Mouse (Mus musculus) macrophage (primary cell): ENCODE measurements around the gene Lrrc2. TPM values are rescaled to one million over a fixed set of nuclear protein-coding genes. Genes with fewer than 3 reads are reported as not detected.

Experiments
- H3K27ac ChIP-seq: fragments of 350-480 bp; formaldehyde crosslinking; 2 replicates; pipeline ENCODE4 v1.9.0; 2021
- H3K36me3 ChIP-seq: fragments of 350-480 bp; formaldehyde crosslinking; 2 replicates; pipeline ENCODE4 v1.9.0; 2021; ENCODE audit errors: inconsistent target
- H3K4me3 ChIP-seq: fragments of 350-480 bp; formaldehyde crosslinking; 2 replicates; pipeline ENCODE4 v1.9.0; 2021; ENCODE audit errors: inconsistent target
- H3K79me2 ChIP-seq: fragments of 350-480 bp; formaldehyde crosslinking; 2 replicates; pipeline ENCODE4 v1.9.0; 2021; ENCODE audit errors: inconsistent target
- WGBS: methylation state at CpG from one replicate; pipeline ENCODE4 v1.1.7; 2026; ENCODE audit warnings: inconsistent platforms; ENCODE audit not compliant: missing documents; 5-methylcytosine and 5-hydroxymethylcytosine counted together
- polyA plus RNA-seq: library from polyadenylated mRNA; stranded (reverse); fragments of 250-400 nt; gene quantifications from 3 replicates; pipeline ENCODE4 v1.2.4, GENCODE M21; 2018; ENCODE audit warnings: inconsistent platforms

Lrrc2 gene
- polyA plus RNA-seq, 1 experiment from 2014 or later = not detected

DNA sequence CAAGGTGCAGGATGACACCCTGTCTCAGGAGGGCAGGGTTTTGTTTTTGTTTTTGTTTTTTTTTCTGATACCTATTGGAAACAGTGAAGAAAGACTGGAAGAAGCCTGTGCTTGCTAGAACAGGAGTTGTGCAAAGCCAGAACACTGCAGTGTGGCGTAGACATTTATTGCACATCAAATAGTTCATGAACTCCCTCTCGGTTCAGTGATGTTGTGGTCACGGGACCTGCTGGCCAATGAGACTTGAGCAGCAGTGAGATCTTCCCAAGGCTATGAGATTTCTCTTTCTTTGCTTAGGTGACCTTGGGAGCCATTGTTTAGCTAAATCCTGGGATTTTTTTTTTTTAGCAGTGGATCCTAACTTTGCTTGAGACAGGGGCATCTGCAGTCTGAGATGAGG is 36.7 kb downstream of the Lrrc2 start:
- no peaks in the 10 kb centered on the region for H3K36me3 ChIP-seq
- no peaks in the 10 kb centered on the region for H3K79me2 ChIP-seq
- WGBS = 78% methylated on average over 3 of the region's 3 CpGs
- no peak overlapping the region for H3K27ac ChIP-seq
- H3K4me3 ChIP-seq = no peak overlapping the region

DNA sequence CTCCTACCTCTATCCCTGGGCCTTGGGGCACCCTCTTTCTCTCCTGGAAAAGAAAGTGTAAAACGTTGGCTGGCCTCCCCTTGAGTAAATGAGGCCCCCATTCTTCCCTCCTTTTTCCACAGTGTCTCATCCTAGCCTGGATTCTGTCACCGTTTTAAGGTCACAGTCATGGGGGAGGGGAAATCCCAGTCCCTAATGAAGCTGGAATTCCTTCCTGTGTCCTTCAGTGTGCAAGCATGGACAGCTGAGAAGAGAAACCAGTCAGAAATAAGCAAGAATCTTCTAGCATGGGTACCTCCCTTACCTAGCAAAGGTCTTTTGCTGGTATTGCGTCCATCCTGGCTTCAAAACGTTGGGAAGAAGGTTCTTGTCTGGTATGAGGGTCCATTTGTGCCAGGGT is 37.8 kb downstream of the Lrrc2 start:
- Histone ChIP-seq H3K27ac (no peak overlapping the region), H3K4me3 (no peak overlapping the region), H3K36me3 (no peaks in the 10 kb centered on the region), H3K79me2 (no peaks in the 10 kb centered on the region)
- WGBS = 82% methylated on average over 4 of the region's 4 CpGs

DNA sequence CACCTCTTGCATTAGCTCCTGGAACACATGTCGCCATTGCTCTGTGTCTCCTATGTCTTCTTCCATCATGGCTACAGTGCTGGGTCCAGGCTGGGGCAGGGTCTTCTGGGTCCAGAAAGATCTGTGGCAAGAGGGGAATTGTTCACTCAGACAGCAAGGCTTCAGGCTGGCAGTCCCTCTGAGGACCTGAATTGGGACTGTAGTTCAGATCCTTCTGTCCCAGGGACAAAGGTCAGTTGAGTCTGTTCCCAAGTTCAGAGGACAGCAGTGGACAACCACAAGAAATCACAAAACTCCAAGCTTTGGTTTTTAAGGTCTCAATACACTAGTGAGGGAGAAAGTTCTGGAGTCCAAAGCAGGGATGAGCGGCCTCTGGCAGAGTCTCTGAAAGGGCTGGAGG is 38.2 kb downstream of the Lrrc2 start:
- H3K4me3 ChIP-seq = no peak overlapping the region
- no peaks in the 10 kb centered on the region for H3K79me2 ChIP-seq
- H3K27ac ChIP-seq = no peak overlapping the region
- WGBS = 96% methylated on average over 2 of the region's 2 CpGs
- H3K36me3 ChIP-seq = no peaks in the 10 kb centered on the region

DNA sequence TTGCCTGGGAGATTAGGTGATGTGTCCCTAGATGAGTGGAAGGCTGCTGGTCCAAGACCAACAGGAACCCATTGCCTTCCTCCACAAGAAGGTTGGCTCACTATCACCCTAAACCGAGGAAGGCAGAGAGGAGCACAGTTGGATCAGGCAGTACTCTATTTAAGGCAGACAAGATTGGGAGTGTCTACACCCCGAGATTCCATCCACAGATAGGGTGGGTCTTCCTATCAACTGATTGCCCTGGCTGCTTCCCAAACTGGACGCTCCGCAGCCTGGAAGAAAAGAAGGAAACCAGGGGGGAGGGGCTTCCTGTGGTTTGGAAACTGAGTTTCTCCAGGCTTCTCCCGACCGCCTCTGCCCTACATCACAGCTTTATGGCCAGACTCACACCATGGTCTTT is 38.9 kb downstream of the Lrrc2 start, which contains the start of gene Rtp3:
TSS of gene Rtp3 (minus strand) at position 380 of the 400 bp plus-strand sequence.
- Histone ChIP-seq H3K27ac (no peak within 1 kb of the TSS), H3K79me2 (no peaks in the 10 kb centered on the region), H3K36me3 (no peaks in the 10 kb centered on the region), H3K4me3 (no peak within 1 kb of the TSS)
- WGBS = 76% methylated on average over 6 of the region's 6 CpGs

DNA sequence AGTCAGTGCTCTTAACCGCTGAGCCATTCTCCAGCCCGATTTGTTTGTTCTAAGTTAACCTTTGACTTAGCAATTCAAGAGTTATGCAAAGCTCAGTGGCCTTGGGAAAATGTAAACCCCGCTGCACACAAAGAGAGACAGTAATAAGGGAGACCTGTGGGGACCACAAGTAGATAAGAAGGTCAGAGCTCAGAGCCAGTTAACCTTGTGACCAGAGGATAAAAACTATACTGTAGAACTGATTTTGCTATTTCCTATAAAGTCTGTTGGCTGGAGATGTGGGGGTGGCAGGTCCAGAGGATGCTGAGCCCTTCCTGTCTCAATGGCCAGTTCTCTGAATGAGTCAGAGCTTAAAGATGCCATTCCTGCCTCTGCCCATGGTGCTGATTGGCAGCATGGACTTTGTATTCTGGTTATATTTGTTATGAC is 42.0 kb downstream of the Lrrc2 start:
- 80% methylated on average over 3 of the region's 3 CpGs for WGBS

DNA sequence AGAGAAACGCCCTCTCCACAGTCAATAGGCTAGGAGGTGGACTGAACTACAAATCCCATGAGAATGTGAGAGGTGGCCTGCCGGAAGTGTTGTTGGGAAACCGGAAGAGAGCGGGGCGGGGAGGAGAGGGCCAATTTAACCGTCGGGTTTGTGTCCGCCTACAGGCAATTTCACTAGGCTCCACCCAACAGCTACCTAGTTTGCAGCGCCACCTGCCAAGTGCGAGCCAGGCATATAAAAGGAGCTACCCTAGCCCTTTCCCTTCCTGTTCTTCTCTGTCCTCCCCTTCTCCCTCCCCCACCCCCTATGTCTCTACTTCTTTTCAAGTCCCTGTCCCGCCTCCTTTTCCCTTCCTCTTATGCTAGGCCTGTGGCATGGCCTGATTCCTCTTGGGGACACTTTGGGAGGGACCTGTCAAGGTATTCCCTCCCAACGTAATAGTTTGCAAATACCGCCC is 43.4 kb downstream of the Lrrc2 start:
- WGBS = 22% methylated on average over 9 of the region's 13 CpGs
- Histone ChIP-seq H3K27ac (peak overlapping the region; percentile 36; the same call in 1 of the 2 replicates), H3K36me3 (no peaks in the 10 kb centered on the region), H3K4me3 (peak overlapping the region; percentile 22; the same call in 1 of the 2 replicates), H3K79me2 (no peaks in the 10 kb centered on the region)

More for the DNA sequence above, 42.0 kb downstream of the Lrrc2 start:
- Histone ChIP-seq H3K79me2 (no peaks in the 10 kb centered on the region), H3K27ac (no peak overlapping the region), H3K4me3 (no peak overlapping the region), H3K36me3 (no peaks in the 10 kb centered on the region)

DNA sequence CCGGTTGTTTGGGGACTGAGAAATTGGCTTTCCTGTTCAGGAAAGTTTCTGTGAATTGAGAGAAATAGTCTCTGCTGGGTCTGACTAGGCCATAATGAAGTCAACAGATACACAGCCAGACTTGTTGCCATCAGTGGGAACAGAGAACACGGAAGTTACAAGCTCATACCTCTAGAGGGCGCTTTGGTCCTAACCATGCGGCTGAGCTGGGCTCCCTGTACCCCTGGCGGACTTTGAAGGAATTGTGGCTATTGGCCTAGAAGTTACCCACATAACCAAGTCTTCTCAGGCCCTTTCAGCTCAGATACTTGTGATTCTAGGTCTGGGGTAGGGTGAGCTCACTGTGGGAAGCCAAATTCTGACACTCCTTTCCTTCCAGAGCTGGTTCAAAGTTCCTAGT is 45.9 kb downstream of the Lrrc2 start:
- H3K4me3 ChIP-seq = no peak overlapping the region
- no peaks in the 10 kb centered on the region for H3K36me3 ChIP-seq
- 6% methylated on average over 5 of the region's 5 CpGs for WGBS
- no peak overlapping the region for H3K27ac ChIP-seq
- H3K79me2 ChIP-seq = no peaks in the 10 kb centered on the region

DNA sequence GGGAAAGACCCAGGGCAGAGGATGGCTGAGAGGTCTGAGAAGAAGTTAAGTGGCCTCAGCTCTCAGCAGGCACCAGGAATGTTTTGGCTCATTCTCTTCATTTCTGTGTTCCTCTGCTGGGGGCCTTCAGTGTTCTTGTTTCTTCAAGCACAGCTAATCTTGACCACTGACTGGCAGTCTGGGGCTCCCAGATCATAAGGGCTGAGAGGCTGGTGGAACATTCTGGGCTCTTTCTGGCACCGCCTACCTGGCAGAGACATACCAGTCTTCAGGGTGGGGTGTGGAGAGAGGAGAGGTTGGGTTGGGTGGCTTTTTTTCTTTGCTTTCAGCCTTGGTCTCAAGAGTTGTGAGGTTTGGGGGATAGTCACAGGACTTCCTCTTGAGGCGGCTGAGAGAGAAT is 47.7 kb downstream of the Lrrc2 start:
- no peak overlapping the region for H3K4me3 ChIP-seq
- 50% methylated on average over 2 of the region's 2 CpGs for WGBS
- H3K79me2 ChIP-seq = no peaks in the 10 kb centered on the region
- no peaks in the 10 kb centered on the region for H3K36me3 ChIP-seq
- H3K27ac ChIP-seq = 0 out of 2 replicates have a peak overlapping the region, but pooled peaks have one; percentile 2

DNA sequence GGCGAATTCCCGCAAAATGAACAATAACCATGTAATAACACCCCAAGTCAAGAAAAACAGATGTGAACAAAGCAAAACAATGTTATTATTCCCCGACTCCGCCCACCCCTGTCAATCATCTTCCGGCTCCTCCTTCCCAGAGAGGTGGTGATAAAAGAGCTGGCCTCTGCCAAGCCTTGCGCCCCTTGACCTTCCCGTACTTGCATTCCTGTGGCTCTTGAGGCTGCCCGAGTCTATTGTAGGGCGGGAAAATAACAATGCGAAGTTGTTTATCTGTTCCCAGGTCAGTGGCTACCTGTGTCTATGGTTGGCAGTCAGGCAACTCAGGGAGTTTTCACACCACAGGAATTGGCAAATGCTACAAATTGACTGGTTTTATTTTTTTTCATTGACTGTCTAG is 48.5 kb downstream of the Lrrc2 start:
- no peak overlapping the region for H3K4me3 ChIP-seq
- no peaks in the 10 kb centered on the region for H3K36me3 ChIP-seq
- WGBS = 82% methylated on average over 10 of the region's 10 CpGs
- H3K79me2 ChIP-seq = no peaks in the 10 kb centered on the region
- no peak overlapping the region for H3K27ac ChIP-seq

DNA sequence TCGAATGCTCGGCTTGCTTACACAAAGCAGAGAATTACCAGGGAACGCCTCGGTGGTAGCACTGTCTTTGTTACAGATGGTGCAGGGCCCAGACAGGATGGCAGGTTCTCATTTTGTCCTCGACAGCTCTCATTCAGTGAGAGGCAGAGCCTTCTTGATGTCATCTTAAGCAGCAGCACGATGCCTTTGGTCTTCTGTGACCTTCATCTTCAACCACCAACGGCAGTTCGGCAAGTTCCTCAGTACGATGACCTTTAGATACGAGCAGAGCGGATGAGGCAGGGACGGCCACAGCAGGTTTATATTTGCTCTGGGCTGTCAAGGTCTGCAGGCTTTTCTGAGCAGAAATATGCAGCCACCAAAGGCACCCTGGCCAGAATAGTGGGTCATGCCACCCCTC is 50.3 kb downstream of the Lrrc2 start:
- Histone ChIP-seq H3K79me2 (no peaks in the 10 kb centered on the region), H3K4me3 (no peak overlapping the region), H3K36me3 (no peaks in the 10 kb centered on the region), H3K27ac (no peak overlapping the region)
- 97% methylated on average over 12 of the region's 12 CpGs for WGBS

DNA sequence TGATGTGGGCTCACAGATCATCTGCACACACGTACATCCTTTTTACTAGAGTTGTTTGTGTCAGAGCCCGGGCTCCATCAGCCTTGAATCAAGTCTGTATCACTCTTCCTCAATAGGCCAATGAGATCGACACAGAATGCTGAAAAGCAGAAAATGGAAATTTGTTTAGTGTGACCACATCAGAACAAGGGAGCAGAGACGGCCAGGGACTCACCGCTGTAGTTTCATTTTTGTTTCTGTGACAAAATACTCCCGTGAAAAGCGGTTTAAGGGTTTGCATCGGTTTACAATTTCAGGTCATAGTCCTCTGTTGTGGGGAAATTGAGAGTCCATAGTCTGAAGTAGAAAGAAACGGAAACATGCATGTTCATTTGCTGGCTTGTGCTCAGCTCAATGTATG is 51.9 kb downstream of the Lrrc2 start:
- Histone ChIP-seq H3K4me3 (no peak overlapping the region), H3K36me3 (no peaks in the 10 kb centered on the region), H3K27ac (no peak overlapping the region), H3K79me2 (no peaks in the 10 kb centered on the region)
- 87% methylated on average over 9 of the region's 9 CpGs for WGBS

DNA sequence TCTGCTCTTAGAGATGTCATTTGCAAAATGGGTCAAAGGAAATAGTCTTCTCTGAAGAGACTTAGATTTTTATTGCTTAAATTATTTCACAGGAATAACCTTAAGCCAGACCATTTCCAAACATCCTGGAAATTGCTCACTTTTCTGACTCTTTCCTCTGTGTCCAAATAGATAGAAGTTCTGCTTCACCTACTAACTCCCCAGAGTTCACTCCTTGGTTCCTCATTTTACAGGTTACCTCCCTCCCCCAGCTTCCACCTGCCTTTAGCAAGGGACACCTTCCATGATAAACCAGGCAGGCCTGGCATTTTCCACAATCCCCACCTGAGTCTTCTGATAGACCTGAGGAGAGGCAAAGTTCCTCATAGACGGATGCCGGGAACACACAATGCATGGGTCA is 55.2 kb downstream of the Lrrc2 start:
- no peaks in the 10 kb centered on the region for H3K79me2 ChIP-seq
- 94% methylated on average over 2 of the region's 2 CpGs for WGBS
- H3K36me3 ChIP-seq = no peaks in the 10 kb centered on the region
- H3K27ac ChIP-seq = no peak overlapping the region
- no peak overlapping the region for H3K4me3 ChIP-seq

DNA sequence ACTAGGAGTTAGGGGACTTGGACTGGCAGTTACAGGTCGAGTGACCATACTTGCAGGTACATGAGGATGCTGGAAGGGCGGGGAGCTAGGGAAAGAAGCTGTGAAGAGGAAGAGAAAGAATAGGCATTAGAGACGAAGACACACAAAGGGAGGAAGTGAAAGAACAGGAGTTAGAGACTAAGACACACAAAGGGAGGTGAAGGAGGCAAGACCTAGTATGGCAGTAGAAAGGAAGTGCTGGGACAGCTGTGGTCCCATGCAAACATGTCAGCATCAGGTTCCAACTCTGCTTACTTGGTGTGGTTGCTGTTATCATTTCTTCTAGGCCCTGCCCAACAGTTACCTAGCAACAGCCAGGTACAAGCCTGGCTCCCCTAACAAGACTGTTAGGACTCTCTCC is 58.4 kb downstream of the Lrrc2 start:
- no peaks in the 10 kb centered on the region for H3K36me3 ChIP-seq
- no peaks in the 10 kb centered on the region for H3K79me2 ChIP-seq
- no peak overlapping the region for H3K27ac ChIP-seq
- no peak overlapping the region for H3K4me3 ChIP-seq
- 24% methylated on average over 3 of the region's 3 CpGs for WGBS

DNA sequence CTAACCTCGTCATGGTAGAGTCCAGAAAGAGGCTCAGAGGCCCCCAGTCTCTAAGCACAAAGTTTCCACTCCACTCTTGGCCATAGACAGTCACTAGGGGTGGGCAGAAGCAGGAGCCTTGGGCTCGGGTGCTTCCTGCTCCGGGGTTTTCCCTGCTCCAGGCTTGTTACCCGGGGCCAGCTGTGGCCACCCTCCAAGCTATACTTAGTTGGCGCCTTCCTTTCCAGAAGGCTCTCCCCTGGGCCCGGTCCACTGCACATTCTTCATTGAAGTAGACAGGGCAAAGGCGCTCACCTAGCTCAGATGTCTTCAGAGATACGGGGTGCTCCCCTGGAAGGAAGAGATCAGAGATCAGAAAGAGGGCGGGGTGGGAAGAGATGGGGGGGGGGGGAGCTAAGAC is 60.2 kb downstream of the Lrrc2 start:
- Histone ChIP-seq H3K27ac (no peak overlapping the region), H3K79me2 (no peaks in the 10 kb centered on the region), H3K4me3 (no peak overlapping the region), H3K36me3 (no peaks in the 10 kb centered on the region)
- WGBS = 91% methylated on average over 9 of the region's 9 CpGs

DNA sequence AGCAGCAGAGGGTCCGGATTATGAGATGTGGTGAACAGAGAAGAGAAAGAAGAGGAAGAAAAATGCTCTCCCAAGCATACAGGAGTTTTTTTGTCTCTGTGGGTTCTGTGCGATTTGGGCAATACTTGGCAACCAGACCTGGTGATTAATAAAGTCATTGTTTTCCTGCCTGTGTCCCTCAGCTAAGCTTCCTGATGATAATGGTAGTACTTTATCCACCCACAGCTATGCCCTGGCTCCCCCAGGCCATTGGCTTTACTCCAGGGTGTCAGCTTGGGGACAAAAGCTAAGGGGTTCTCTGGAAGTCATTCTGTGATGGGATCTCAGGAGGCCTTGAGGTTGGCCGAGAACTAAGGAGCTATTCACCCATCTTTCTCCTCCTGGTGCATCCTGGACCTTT is 60.7 kb downstream of the Lrrc2 start:
- H3K27ac ChIP-seq = no peak overlapping the region
- H3K4me3 ChIP-seq = no peak overlapping the region
- H3K36me3 ChIP-seq = no peaks in the 10 kb centered on the region
- 70% methylated on average over 3 of the region's 3 CpGs for WGBS
- H3K79me2 ChIP-seq = no peaks in the 10 kb centered on the region

DNA sequence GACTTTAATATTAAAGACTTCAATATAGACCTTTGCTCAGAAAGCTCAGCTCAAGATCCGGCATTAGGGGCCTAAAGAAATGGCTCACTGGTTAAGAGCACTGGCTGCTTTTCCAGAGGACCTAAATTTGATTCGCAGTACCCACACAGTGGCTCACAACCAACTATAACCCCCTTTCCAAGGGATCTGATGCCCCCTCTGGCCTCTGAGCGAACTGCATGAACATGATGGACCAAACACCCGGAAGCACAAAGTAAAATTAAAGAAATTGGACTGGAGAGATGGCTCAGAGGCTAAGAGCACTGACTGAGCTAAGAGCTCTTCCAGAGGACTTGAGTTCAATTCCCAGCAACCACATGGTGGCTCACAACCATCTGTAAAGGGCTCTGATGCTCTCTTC is 64.3 kb downstream of the Lrrc2 start:
- Histone ChIP-seq H3K4me3 (no peak overlapping the region), H3K36me3 (no peaks in the 10 kb centered on the region), H3K79me2 (no peaks in the 10 kb centered on the region), H3K27ac (no peak overlapping the region)
- 92% methylated on average over 4 of the region's 4 CpGs for WGBS
